8 mouse cellular contexts compared by ENCODE assay signal in genomic region chr6:108098171-108098845, GRCm38 (mm10). TPM values are rescaled to one million over a fixed set of nuclear protein-coding genes. Genes with fewer than 3 reads are reported as not detected.
DNase-seq lines count a peak whose midpoint lies in the region; ATAC-seq and TF ChIP-seq lines count a peak whose summit lies in the region.

No protein-coding gene starts in this region.

- no peak overlapping the region for H3K4me3 ChIP-seq in embryonic facial prominence, embryonic 10.5 days
- no peak overlapping the region for H3K4me3 ChIP-seq in heart, embryonic 11.5 days (ENCODE audit: low read depth, low read length)
- H3K4me3 ChIP-seq in limb, embryonic 14.5 days (replicated peaks; ENCODE audit: low read length): no peak overlapping the region

- H3K9me3 ChIP-seq in embryonic facial prominence, embryonic 10.5 days: no peaks in the 10 kb centered on the region
- H3K9me3 ChIP-seq in heart, embryonic 11.5 days (replicated peaks; ENCODE audit: control insufficient read depth, low read length): no peaks in the 10 kb centered on the region
- H3K9me3 ChIP-seq in limb, embryonic 14.5 days (ENCODE audit: control insufficient read depth, low read length): no peaks in the 10 kb centered on the region

- 25% methylated on average over 9 of the region's 9 CpGs for WGBS in embryonic facial prominence, embryonic 10.5 days
- 19% methylated on average over 9 of the region's 9 CpGs for WGBS in heart, embryonic 11.5 days (ENCODE audit: insufficient replicate concordance)
- WGBS in limb, embryonic 14.5 days: 23% methylated on average over 9 of the region's 9 CpGs

- ATAC-seq in cerebellum, adult (ENCODE audit: insufficient number of reproducible peaks, low FRiP score, low TSS enrichment): no peak
- no peak for ATAC-seq in heart, embryonic 11.5 days (replicated peaks; ENCODE audit: insufficient number of reproducible peaks, low FRiP score, low TSS enrichment)
- peak; percentile 64; the same call in 1 of the 2 replicates for ATAC-seq in limb, embryonic 14.5 days (ENCODE audit: low FRiP score, low read depth)

- TF ChIP-seq POLR2A in limb, embryonic 14.5 days (IDR thresholded peaks at IDR 0.05; ENCODE audit: borderline replicate concordance, extremely low read depth, insufficient read depth, insufficient read length): no peak

- peak overlapping the region; percentile 44; the same call in 1 of the 2 replicates for H3K27ac ChIP-seq in embryonic facial prominence, embryonic 10.5 days (replicated peaks)
- no peak overlapping the region for H3K27ac ChIP-seq in heart, embryonic 11.5 days (ENCODE audit: low read depth, low read length)
- no peak overlapping the region for H3K27ac ChIP-seq in limb, embryonic 14.5 days (replicated peaks; ENCODE audit: low read depth, low read length)

- 0 out of 2 replicates have a peak overlapping the region, but pooled peaks have one; percentile 8 for H3K9ac ChIP-seq in heart, embryonic 11.5 days (ENCODE audit: low read depth, low read length)
- no peak overlapping the region for H3K9ac ChIP-seq in limb, embryonic 14.5 days (ENCODE audit: low read depth, low read length, severe bottlenecking)

- H3K4me1 ChIP-seq in embryonic facial prominence, embryonic 10.5 days: peaks cover 4% of the 10 kb centered on the region; the same call in 1 of the 2 replicates
- peaks cover 8% of the 10 kb centered on the region; the same call in 1 of the 2 replicates for H3K4me1 ChIP-seq in heart, embryonic 11.5 days (ENCODE audit: control insufficient read depth, insufficient read depth, low read length)
- no peaks in the 10 kb centered on the region for H3K4me1 ChIP-seq in limb, embryonic 14.5 days (ENCODE audit: control insufficient read depth, insufficient read depth, low read length)

- H3K27me3 ChIP-seq in embryonic facial prominence, embryonic 10.5 days (replicated peaks; ENCODE audit: low read depth, poor library complexity, severe bottlenecking): no peaks in the 10 kb centered on the region
- H3K27me3 ChIP-seq in heart, embryonic 11.5 days (ENCODE audit: control insufficient read depth, insufficient read depth, low read length): no peaks in the 10 kb centered on the region
- H3K27me3 ChIP-seq in limb, embryonic 14.5 days (ENCODE audit: control insufficient read depth, insufficient read depth, low read length): no peaks in the 10 kb centered on the region

- 0 out of 2 replicates have a peak overlapping the region, but pooled peaks have one; percentile 9 for H3K4me2 ChIP-seq in heart, embryonic 11.5 days
- no peak overlapping the region for H3K4me2 ChIP-seq in limb, embryonic 14.5 days (replicated peaks; ENCODE audit: low read depth, low read length, severe bottlenecking)

- peak; percentile 16 for DNase-seq in cerebellum, adult 11 months
- DNase-seq in embryonic facial prominence, embryonic 10.5 days (ENCODE audit: low spot score): peak; percentile 55
- DNase-seq in kidney, adult 9 months: peak; percentile 91
- peak; percentile 92 for DNase-seq in limb, embryonic 14.5 days (ENCODE audit: low spot score)
- DNase-seq in monocyte, adult 2 months (ENCODE audit: low read depth in 1 of 2, low spot score in 2 of 2): peak; percentile 39 to 53
- DNase-seq in spleen, postnatal 10 days (ENCODE audit: low spot score in 2 of 2): peak; percentile 7 to 59

- no peaks in the 10 kb centered on the region for H3K36me3 ChIP-seq in embryonic facial prominence, embryonic 10.5 days (replicated peaks)
- no peaks in the 10 kb centered on the region for H3K36me3 ChIP-seq in heart, embryonic 11.5 days (ENCODE audit: control insufficient read depth, insufficient read depth, low read length)
- H3K36me3 ChIP-seq in limb, embryonic 14.5 days (ENCODE audit: control insufficient read depth, insufficient read depth, low read length): no peaks in the 10 kb centered on the region

RNA-seq across cellular contexts. Expression of gene Setmar, which starts 33.5 kb away (rescaled TPM):
- polyA plus RNA-seq in embryonic facial prominence, embryonic 10.5 days (2016; fragmentation: Nextera tagmentation; extraction: Ambion mirVana): 5.6 and 6.4 TPM in 2 replicates
- 6.6 TPM in 2 replicates for polyA plus RNA-seq in heart, embryonic 11.5 days (2014; fragmentation: Nextera tagmentation; extraction: Ambion mirVana)
- 4.9 and 6.1 TPM in 2 replicates for polyA plus RNA-seq in limb, embryonic 14.5 days (2012; rRNA removed)
- 6.8 and 7.2 TPM in 2 replicates for polyA plus RNA-seq in limb, embryonic 14.5 days (2014; fragmentation: Nextera tagmentation; extraction: Ambion mirVana)

Comparison
In these comparisons a context has a peak if more than half of its experiments do, and no peak if none do; other contexts are left out.
1. DNase-seq: peak in every context shown above with its lines; median percentile 92 in limb, embryonic 14.5 days; 91 in kidney, adult 9 months; 55 in embryonic facial prominence, embryonic 10.5 days; 46 in monocyte, adult 2 months; 33 in spleen, postnatal 10 days; 16 in cerebellum, adult 11 months.